Mouse (Mus musculus) ovary, adult 2 months (tissue): Measurements from ENCODE around the gene Qrich1. TPM values are rescaled to one million over a fixed set of nuclear protein-coding genes. Genes with fewer than 3 reads are reported as not detected.

Experiments used
- polyA plus RNA-seq: library from polyadenylated mRNA; depleted of rRNA; stranded (reverse); fragments of >200 nt; gene quantifications from 2 replicates; pipeline ENCODE4 v1.2.3, GENCODE M21; 2012; rRNA removed

Gene Qrich1
- 143 and 200 TPM in 2 replicates for polyA plus RNA-seq

DNA sequence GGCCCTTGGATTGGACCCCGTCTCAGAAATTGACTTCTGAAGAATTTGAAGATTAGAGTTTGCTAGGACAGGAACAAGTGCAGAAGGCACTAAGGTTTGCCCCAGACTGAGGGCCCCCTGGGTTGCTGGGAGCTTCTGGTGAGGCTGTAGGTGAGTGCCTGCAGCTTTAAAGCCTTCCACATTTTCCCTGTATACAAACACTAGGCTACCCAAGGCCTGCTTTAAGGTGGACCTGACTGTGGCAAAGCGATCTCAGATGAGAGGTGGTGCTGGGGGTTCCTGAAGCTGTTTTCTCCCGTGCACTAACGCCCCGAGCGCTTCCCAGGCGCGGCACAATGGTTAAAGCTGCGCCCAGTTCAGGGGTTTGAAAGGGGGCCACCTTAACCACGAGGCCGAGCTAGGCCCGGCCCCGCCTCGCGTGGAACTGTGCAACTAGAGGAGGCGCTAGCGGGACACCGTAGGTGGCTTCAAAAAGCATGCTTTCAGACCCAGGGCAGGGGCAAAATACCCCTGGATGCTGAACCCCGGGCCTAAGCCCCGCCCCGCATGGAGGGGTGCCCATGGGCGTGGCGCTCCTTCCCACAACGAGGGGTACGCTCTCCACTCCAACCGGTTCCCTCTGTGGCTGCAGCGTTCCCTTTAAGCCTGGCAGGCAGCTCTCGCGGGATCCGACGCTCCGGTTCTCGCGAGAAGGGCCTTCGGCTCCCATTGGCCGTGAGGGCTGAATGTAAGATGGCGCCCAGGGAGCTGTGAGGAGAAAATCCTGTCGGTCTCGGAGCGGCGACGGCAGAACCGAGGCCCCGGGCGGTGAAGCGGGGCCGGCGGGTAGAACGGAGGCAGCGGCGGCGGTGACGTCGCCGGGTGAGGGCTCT, at the start of gene Qrich1:
Gene Qrich1 (plus strand): TSS at position 427 of the 872 bp plus-strand sequence.

DNA sequence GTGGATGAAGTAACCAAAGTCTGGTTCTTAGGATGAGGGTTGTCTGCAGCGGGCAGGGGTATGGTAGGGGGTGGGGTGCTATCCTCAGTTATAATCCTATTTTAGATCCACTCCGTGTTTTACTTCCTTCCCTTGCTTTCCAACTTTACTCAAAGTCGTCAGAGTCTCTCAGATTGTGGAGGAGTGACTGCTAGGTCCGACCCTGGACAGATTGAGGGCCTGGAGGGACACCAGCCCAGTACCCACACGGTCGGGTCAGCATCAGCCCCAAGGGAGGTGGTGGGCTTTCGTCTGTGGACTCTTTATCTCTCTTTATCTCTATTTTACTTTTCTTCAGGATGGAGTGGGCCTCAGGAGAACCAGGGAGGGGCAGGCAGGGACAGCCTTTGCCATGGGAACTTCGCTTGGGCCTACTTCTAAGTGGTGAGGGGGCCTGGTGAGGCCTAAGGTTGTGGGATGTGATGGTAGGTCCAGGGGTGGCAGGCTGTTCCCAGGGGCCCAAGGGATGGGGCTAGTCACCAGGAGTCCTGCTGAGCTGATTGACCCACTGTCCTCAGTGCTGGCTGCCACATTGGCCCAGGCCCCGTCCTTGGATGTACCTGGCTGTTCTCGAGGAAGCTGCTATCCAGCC, 36.8 kb upstream of the Qrich1 start, which contains the start of gene Lamb2:
Gene Lamb2 (plus strand): TSS at position 16 of the 631 bp plus-strand sequence.

DNA sequence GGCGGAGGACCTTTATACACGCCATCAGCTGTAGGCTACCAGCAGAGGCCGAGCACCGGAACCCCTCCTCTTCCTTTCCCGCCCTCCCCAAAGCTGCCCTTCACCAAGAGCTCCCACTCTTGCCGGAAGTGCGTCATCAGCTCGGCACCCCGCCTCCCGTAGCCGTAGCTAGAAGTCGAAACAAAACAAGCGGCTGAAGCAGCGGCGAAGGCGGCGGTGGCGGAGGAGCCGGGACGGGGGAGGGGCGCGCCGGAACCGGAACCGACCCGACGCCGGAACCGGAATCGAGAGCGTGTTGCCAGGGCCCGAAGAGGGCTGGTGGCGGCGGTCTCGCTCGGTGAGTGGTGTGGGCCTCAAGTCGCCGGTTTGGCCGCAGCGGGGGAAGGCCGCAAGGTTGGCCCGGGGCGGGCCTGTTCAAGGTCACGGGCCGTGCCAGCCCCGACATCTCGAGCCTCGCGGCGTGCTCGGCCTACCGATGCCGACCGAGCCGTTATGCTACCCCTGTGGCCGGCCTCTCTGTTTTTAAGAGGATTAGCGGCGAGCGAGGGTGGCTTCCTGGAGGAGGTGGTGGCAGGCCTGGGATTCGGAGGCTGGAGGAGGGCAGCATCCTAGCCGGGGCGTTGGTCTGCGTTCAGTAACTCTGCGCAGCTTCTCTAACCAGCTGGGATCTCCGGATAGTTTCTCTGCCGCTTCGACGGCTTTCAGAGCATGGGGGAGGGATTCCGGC, 25.9 kb upstream of the Qrich1 start, which contains the start of gene Usp19:
Gene Usp19 (plus strand): TSS at position 44 of the 727 bp plus-strand sequence.

DNA sequence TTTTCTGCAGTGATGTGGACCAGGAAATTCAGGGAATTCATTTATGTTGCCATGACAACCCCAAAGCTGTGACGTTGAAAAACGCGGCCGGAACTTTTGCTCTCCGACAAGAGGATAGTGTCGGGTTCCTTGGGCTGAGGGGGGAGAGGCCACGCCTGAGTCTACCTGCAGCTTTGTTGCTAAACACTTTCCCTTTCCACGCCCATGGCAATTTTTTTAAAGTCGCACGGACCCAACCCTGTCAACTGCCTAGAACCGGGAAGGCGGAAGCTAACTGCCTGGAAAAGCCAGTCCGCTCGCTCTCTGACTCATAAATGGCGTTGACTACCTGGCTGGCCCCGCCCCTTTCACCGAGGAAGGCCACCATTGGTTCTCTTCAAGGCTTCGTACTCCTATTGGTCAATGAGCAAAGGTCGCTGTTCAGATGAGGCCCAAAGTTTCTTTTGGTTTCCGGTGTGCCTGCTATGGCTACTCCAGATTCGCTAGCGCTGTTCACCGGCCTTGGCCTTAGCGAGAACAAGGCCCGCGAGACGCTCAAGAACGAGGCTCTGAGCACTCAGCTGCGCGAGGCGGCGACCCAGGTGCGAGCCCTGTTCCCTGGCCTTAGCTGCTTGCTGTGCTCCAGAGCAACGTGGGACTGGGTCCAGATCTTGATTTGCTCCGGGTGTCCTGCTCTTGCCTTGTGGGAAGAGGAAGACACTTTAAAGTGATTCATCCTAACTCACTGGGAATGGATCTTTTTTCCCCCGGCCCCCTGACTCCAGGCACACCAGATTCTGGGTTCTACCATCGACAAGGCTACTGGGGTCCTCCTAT, 8.8 kb upstream of the Qrich1 start, which contains the start of gene Qars:
Gene Qars (plus strand): TSS at position 88 of the 816 bp plus-strand sequence.

DNA sequence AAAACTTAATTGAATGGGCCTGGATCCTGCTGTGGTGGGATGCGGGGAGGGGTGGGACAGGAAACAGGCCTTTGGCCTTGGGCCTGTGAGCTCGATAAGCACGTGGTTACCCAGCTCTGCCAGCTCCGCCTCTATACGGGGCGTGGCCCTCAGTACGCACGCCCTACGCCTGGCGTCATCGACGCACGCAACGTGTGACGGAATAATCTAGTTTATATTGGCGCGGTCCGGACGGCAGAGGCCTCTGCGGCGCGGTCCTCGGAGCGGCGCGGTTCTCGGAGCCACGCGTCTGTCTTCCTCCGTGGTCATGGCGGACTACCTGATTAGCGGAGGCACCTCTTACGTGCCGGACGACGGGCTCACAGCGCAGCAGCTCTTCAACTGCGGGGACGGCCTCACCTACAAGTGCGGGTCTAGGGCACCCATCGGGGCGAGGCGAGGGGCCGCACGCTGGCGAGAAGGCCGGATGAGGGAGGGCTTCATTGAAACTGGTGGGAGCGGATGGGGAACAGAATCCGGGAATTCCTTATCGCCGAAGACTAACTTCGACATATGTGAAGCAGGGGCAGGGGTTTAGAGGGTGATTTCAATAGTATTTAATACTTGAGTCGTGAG, 43.7 kb downstream of the Qrich1 start, which contains the start of gene Impdh2:
Gene Impdh2 (plus strand): TSS at position 60 of the 615 bp plus-strand sequence.

DNA sequence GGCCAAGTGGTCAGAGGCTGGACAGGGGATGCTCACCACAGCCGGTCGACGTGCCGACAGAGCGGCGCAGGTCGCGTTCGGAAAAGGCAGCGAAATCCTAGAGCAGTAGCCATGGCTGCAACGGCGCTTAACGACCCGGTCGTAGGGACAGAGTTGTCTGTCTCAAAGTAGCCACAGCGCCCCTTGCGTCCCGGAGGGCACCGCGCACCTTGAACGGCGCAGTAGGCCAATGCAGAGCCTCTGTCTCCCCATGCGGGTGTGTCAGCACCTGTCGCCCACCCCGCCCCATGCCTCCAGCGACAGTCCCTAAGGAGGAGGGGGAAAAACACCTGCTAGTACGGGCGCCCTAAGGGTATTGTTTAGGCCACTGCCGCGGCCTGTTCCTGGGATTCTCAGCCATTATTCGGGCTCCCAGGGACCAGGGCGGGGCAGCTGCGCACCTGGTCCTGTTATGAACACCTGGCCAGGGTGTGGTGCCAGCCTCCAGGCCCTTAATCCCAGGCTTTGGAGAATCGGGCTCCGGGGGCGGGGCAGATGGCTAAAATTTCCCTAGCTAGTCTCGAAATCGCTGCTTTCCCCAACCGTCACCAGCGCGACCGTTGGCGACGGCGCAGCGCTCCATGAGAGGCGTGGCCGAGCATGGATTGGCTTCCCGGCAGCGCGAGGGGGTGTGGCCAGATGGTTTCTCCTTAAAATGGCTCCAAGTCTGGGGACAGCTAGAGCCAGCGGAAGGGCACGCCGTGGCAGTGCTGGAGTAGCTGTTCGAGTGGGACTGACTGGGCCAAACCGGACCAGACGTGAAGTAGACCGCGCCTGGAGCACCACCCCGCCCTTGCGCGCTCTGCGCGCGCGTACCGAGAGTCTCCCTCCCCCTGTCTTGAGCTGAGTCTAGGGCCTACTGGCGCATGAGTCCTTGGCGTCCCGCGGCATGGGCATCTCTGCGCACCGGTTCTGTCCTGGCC, 50.5 kb downstream of the Qrich1 start, which contains the start of gene Ndufaf3:
Gene Ndufaf3 (minus strand): TSS at position 620 of the 962 bp plus-strand sequence.

DNA sequence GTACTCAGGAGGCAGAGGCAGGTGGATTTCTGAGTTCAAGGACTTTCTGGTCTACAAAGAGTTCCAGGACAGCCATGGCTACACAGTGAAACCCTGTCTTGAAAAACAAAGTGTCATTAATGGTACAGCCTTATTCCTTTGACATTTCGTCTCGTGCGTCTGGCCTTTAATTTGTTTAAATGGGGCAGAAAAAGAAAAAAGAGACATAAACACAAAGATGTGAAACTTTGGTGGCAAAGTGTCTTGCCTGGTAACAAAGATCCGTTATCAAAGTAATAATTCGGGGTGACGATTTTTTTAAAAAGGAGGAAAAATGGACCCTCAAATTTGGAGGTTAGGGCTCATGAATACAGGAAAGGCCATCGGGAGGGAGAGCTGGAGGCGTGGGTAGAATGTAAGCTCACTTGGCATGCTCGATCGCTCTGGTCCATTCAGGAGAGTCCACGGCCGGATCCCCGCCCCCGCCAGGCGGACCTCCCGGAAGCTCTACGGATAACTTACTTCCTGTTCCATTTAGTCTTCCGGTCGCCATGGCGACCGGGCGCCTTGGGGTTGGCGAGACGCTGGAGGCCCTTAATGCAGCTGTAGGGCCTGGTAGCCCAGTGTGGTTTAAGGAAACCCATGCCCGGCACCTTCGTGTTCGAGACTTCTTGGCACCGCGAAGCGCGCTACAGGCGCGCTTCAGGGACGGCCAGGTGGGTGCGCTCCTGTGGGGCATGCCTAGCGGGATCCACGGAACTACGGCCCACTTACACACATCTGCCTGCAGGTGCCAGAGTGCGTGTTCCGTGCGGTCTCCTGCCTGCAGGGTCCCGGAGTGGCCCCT, 53.0 kb downstream of the Qrich1 start, which contains the start of gene Dalrd3:
Gene Dalrd3 (plus strand): TSS at position 506 of the 826 bp plus-strand sequence.

DNA sequence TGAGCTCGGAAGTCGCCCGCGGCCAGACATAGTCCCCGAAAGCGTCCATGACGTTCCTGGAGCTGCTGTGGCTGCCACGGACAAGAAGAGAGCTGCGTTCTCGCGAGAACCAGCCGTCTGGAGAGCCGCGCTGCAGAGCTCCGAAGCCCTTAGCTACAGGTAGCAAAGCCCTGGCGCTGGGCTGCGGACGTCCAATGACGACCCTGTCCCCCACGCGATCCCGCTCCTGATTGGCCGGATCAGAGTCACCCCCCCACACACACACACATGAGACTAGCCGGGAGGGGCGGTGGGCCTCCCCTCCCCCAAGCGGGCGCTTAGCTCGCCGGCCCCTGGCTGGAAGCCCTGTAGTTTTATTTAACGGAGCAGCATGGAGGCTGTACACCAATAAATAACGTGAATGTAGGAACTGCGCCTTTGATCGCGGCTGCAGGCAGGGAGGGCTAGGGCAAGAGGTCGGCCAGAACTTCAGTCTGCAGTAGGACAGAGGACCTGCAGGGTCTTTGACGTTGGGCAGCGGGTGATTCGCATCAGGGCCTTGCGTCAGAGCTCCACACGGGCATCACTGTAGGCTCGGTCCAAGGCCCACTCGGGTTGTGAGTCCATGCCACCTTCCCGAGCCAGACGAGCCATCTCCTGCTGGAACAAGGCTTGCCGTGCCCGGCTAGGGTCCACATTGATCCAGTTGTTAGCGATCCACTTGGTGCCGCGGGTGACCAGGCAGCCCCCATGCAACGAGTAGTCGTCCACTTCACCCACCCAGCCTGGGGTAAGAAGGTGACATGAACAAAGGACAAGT, 62.1 kb downstream of the Qrich1 start, which contains the start of gene Wdr6:
Gene Wdr6 (minus strand): TSS at position 195 of the 799 bp plus-strand sequence.

DNA sequence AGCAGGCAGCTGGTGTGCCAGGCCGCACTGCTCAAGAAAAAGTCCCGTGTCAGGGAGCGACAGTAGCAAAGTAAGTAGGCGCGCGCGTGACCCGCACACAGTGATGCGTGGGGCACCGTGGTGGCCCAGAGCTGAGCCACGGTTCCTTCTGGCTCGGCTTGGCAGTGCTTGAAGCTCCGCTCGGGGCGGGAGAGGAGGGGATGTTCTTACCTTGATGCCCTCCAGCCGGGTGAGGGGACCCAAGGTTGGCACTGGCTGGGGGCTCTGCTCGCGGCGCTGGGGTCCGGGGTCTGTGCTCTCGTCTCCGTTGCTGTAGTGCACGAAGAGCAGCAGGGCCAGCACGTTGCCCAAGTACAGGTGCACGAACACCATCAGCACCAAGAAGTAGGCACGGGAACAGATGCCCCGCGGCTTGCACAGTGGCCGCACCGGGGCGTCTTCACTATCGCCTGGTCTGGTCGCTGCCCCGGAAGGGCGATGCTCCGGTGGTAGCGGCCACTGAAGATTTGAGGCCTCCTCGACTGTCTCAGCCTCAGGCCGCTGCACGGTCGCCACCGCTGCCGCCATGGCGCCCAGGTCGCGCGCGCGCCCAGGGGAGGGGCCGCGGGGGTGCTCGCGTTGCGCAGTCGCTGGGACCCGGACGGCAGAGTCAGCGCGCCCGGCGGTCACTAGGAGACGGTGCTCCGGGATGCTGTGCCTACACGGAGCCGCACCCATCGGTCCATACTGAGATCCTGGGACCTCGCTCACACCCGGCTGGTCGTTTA, 80.6 kb downstream of the Qrich1 start, which contains the start of gene P4htm:
Gene P4htm (minus strand): TSS at position 670 of the 767 bp plus-strand sequence.

Other genes starting within 250 kb of the Qrich1 start
- gene Nicn1, start 226.4 kb upstream of the Qrich1 start, polyA plus RNA-seq: 19.4 and 25.5 TPM in 2 replicates
- 7.6 and 12.8 TPM in 2 replicates for gene Amt, start 220.0 kb upstream of the Qrich1 start, polyA plus RNA-seq
- gene Rhoa, start 210.7 kb upstream of the Qrich1 start, polyA plus RNA-seq: 86.5 and 130 TPM in 2 replicates
- 37.2 and 41.9 TPM in 2 replicates for gene Tcta, start 210.6 kb upstream of the Qrich1 start, polyA plus RNA-seq
- 1,075 and 1,331 TPM in 2 replicates for gene Gpx1, start 177.9 kb upstream of the Qrich1 start, polyA plus RNA-seq
- 57.3 and 69.2 TPM in 2 replicates for gene Usp4, start 169.0 kb upstream of the Qrich1 start, polyA plus RNA-seq
- gene 1700102P08Rik, start 124.0 kb upstream of the Qrich1 start, polyA plus RNA-seq: 0.59 and 0.73 TPM in 2 replicates
- 0.05 and 0.08 TPM in 2 replicates for gene Ccdc36, start 88.3 kb upstream of the Qrich1 start, polyA plus RNA-seq
- gene BC048562, start 80.3 kb upstream of the Qrich1 start, polyA plus RNA-seq: not detected in 2 replicates
- 33.6 and 34.2 TPM in 2 replicates for gene Ccdc71, start 56.3 kb upstream of the Qrich1 start, polyA plus RNA-seq
- 92.6 and 96.4 TPM in 2 replicates for gene Klhdc8b, start 55.2 kb upstream of the Qrich1 start, polyA plus RNA-seq
- 288 and 298 TPM in 2 replicates for gene Lamb2, start 37.1 kb upstream of the Qrich1 start, polyA plus RNA-seq
- gene Usp19, start 26.2 kb upstream of the Qrich1 start, polyA plus RNA-seq: 218 and 280 TPM in 2 replicates
- 293 and 360 TPM in 2 replicates for gene Qars, start 9.1 kb upstream of the Qrich1 start, polyA plus RNA-seq
- 174 and 241 TPM in 2 replicates for gene Impdh2, start 43.5 kb downstream of the Qrich1 start, polyA plus RNA-seq
- gene Ndufaf3, start 50.6 kb downstream of the Qrich1 start, polyA plus RNA-seq: 38.7 and 43.7 TPM in 2 replicates
- gene Dalrd3, start 53.1 kb downstream of the Qrich1 start, polyA plus RNA-seq: 275 and 288 TPM in 2 replicates
- 138 and 143 TPM in 2 replicates for gene Wdr6, start 61.9 kb downstream of the Qrich1 start, polyA plus RNA-seq
- 26.4 and 28.4 TPM in 2 replicates for gene P4htm, start 80.9 kb downstream of the Qrich1 start, polyA plus RNA-seq
- 31.7 and 31.8 TPM in 2 replicates for gene Arih2, start 132.6 kb downstream of the Qrich1 start, polyA plus RNA-seq
- gene Slc25a20, start 145.3 kb downstream of the Qrich1 start, polyA plus RNA-seq: 19.7 and 26.4 TPM in 2 replicates
- 19.8 and 24.9 TPM in 2 replicates for gene Prkar2a, start 172.5 kb downstream of the Qrich1 start, polyA plus RNA-seq